Mouse (Mus musculus): Measurements from ENCODE around the gene Abca6.

DNA sequence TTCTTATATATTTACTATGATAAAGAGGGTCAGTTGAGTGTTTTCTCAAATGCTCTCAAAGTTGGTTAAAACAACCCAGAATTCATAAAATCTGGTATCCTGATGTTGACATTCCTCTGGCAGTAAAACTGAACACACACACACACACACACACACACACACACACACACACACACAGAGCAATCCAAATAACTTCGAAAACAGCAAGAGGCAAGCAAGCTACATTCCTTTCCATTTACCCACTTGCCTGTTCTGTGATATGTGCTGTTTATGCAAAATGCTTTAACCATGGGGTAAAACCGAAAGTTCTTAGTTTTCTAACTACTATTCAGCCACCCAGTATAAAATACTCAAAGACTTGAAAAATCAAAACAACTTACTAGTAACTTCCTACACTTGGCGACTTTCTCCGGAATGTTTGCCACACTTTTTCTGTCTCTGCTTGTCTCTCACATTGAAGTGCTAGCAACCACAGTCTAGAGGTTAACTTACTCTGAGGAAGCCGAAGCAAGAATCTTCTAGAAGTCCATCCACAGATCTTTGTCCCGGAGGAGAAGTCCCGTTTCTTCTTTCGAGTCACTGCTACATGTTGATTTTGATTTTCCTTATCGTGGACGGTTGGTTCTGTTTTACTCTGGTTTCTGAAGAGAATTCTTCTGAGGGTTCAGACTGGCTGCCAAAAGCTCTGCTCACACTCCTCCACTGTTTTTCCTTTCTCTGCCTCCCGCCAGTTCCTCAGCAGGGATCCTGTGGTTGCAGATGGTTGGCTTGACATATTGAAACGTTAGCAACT is 83.9 kb downstream of the Abca6 start, which contains the start of gene Abca9:
- TF ChIP-seq CTCF (conservative IDR thresholded peaks at IDR 0.05; ENCODE audit: low read length): no peak
- TF ChIP-seq NANOG (IDR thresholded peaks at IDR 0.05; ENCODE audit: borderline replicate concordance, low read length): no peak
- TF ChIP-seq POU5F1 (IDR thresholded peaks at IDR 0.05; ENCODE audit: borderline replicate concordance, low read length): no peak

All from E14TG2a.4 (cell line).